Mouse (Mus musculus) megakaryocyte-erythroid progenitor cell, adult 5-6 weeks (primary cell): Measurements from ENCODE around the gene Hrh1. TPM values are rescaled to one million over a fixed set of nuclear protein-coding genes. Genes with fewer than 3 reads are reported as not detected.

Experiments
- ATAC-seq: replicated peaks from 2 replicates; pipeline ENCODE4 v1.8.0; 2016; ENCODE audit warnings: mild to moderate bottlenecking, inconsistent platforms; ENCODE audit not compliant: severe bottlenecking, poor library complexity, low FRiP score, low TSS enrichment
- total RNA-seq, 2 experiments: library from RNA; stranded (forward) in 1 of 2; stranded (reverse) in 1 of 2; fragments of 200-1000, 215-1000 nt in 1 of 2; fragments of >200 nt in 1 of 2; fragmentation: Nextera tagmentation in 1 of 2; gene quantifications; 2 replicates each; pipeline ENCODE4 v1.2.3; 2014 to 2017

Gene Hrh1
- not detected in 2 replicates for total RNA-seq (2014; fragmentation: Nextera tagmentation)
- not detected in 2 replicates for total RNA-seq (2017)

DNA sequence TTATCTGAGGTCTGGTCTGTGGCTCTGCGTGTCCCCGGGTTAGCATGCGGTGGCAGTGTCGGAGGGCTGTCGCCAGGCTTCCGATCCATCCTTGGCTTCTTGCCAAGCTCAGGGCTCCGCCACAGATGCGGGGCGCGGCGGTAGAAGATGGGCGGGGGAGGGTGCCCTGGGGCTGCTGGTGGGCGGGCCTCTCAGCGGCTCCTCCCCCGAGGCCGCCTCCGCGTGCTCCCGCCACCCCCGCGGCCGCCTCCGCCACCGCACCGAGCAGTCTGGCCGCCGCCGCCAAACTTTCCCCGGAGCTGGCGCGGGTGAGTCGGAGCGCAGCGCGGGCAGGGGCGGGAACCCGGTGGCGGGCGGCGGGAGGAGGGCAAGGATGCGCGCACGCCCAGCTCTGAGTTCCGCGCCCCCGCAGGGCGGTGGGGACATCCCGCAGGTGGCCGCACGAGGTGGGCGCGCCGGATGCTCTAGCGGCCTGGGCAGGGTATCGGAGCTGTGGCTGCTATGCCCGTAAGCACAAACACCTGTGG is at the start of gene Hrh1:
Gene Hrh1, plus strand, starts transcription at position 246 of the 527 bp plus-strand sequence.
- peak; percentile 44; the same call in 1 of the 2 replicates for ATAC-seq

DNA sequence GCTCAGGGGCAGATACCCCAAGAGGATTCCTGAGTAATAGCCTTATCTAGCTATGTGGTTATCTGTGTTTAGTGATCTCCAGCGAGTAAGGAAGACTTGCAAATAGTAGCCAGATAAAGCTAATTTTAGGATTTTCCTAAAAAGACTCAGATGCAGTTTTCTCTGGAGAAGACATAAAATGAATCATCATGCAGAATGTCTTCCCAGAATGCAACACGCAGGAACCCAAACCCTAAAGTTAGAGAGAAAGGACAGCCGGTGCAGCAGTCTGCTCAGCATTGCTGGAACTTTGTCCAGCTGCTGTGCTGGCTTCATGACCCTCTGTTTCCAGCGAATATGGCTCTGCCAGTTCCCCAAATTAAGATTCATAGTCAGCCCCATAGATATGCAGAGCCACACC is 43.1 kb upstream of the Hrh1 start:
- ATAC-seq, result no peak

GRCm38 (mm10) chr6:114358171-114358570 is 39.6 kb upstream of the Hrh1 start:
- no peak for ATAC-seq

- ATAC-seq, result no peak
Measured at GRCm38 (mm10) chr6:114362355-114362754, 35.4 kb upstream of the Hrh1 start.

DNA sequence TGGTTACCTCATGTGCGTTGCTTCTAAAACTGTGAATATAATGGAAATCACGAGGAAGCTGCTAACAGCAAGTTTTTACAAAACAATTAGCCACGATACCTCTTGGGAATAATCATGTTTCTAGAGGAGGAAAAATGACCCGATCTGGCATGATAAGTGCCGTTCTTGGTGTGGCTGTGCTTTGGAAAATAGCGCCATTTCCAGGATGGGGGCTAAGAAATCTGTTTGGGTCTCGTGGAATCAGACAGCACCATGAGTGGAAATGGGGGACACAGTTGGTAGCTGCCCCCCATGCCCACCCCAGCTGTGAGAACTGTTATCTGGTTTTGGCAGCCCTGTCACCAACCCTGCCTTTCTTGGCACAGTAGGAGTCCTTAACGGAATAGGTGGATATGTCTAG is 34.0 kb upstream of the Hrh1 start:
- ATAC-seq, result no peak

GRCm38 (mm10) chr6:114364734-114365133 is 33.0 kb upstream of the Hrh1 start:
- no peak for ATAC-seq

- ATAC-seq, result no peak
Measured at GRCm38 (mm10) chr6:114366191-114366590, 31.5 kb upstream of the Hrh1 start.

DNA sequence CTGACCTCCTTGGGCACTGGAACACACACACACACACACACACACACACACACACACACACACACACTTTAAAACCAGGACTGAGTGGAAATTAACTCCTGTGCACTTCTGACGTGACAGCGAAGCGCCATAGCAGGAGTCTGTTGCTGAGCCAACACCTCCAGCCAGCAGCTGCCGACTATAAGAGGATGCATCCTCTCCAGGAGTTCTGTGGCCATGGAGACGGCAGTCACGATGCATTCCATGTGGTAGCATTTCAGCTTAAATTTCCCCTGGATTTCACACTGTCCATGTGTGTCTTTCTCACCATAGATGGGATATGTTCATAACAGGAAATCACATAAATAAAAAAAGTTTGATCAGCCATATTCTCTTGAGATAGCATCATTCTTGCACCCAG is 30.1 kb upstream of the Hrh1 start:
- ATAC-seq, result no peak

GRCm38 (mm10) chr6:114368196-114368595 is 29.5 kb upstream of the Hrh1 start:
- ATAC-seq, result no peak

GRCm38 (mm10) chr6:114372741-114373140 is 25.0 kb upstream of the Hrh1 start:
- no peak for ATAC-seq

DNA sequence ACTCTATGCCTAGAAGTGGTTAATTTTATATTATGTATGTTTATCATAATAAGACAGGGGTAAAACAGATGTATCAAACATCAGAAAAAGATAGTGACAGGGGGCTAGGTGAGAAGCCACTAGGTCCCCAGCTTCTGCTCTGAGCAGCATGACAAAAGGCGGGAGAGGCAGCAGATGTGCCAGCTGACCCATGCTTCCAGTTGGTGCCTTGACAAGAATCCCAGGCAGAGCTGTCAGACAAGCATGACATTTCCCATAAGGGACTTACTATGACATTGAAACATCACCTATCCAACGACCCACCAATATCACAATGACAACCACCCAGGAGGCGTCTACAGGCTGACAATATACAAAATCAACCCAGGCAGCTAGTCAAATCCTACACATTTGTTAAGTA is 16.9 kb upstream of the Hrh1 start:
- ATAC-seq, result no peak

DNA sequence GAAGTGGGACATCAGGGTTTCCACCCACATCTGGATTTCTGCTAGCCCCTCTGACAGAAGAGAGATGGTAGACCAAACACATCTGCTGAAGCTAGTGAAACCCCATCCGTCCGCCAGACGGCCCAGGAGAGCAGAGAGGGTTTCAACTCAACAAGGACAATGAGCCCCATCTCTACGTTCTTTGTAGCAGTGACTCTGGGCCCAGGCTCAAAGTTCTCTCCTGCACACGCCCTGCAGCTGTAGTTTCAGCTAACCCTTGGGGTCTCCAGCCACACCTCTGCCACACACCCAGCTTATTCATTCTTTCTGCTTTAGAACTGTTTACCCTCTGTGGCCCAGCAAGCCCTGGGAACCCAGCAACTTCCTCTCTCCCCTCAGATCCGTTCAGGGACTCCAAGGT is 10.4 kb upstream of the Hrh1 start:
- no peak for ATAC-seq

- no peak for ATAC-seq
Measured at GRCm38 (mm10) chr6:114387855-114388254, 9.9 kb upstream of the Hrh1 start.

DNA sequence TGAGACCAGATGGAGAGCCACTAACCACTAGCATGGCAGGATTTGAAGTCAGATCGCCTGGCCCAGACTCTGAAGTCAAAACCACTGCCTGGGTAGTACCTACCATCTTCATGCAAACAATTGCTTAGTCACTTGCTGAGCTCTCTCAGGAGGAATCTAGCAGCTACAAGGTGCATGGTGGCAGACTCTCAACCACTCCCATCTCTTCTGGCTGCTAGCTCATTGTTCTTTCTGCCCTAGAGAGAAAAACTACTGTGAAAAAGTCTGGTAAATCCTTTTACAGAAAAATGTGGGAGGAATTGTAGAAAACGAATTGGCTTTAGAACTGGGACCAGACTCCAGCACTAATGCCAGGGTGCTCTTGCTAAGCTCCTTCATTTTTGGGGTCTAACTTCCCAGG is 7.6 kb upstream of the Hrh1 start:
- no peak for ATAC-seq

- ATAC-seq, result no peak
Measured at GRCm38 (mm10) chr6:114394982-114395381, 2.8 kb upstream of the Hrh1 start.

DNA sequence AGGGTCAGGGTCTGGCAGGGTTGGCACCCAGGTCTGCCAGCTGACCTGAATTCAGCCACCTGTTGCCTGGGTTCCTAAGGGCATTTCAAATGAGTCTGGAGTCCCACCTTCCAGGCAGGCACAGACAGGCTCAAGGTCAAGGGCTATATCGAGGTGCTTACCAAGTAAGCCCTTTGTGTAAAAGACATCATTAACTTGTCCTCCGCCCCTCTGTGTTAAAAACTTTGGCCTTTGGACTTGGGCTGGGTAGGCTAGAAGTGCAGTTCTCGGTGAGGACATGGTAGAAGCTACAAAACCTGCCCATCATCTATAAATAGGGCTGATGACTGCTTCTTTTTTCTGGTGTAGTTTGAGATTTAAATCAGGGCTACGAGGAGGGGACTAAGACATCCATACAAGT is 1.1 kb upstream of the Hrh1 start:
- no peak for ATAC-seq

DNA sequence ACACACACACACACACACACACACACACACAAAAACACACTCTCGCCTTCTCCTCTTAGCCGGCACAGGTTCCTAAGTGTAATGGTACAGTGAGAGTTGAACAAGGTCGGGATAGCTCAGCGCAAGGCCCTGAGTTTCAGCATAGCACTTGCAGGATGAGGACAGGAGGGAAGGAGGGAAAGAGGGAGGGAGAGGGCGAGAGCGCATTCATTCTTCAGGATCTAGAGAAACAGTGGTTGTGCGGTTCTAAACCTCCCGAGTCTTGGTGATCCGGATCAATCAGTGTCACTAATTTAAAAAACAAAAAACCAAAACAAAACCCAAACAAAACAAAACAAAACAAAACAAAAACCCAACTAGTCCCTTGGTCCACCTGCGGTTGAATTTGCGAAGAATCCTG is 456 bp upstream of the Hrh1 start:
- no peak for ATAC-seq

DNA sequence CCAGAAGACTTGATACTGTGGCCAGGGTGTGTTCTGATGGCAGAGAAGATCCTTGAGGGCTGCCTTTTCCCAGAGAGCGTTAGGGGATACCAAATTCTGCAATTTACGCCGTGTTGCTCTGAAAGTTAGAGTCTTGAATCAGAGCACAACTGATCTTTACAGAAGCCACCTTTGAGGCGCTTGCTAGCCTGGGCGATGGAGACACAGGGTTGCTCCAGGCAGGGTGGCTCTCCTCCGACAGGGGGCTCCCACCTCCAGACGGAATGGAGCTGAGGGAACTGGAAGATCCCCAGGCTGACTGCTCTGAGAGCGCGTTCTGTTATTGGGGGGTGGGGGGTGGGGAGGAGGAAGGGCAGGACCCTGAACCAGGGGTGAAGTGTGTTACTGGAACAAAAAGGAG is 890 bp downstream of the Hrh1 start:
- no peak for ATAC-seq

DNA sequence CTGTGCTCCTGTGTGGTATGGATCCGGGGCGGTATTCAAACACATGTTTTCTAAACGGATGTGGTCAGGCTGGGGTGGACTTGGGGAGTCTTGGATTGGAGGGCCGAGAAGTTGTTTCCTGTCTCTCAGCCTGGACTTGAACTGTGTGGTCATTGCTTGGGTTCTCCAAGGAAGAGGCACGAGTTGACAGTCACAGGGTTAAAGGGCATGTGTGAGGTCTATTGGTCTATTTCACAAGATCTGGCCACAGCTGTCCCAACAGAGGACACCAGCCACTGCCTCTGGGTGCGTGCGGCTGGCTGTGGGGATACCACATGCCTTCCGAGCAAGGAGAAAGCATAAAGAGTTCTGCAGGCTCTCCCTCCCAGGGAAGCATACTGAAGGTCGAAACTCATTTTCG is 2.7 kb downstream of the Hrh1 start:
- no peak for ATAC-seq

- ATAC-seq, result no peak
Measured at GRCm38 (mm10) chr6:114400841-114401240, 3.1 kb downstream of the Hrh1 start.

- ATAC-seq, result no peak
Measured at GRCm38 (mm10) chr6:114402161-114402560, 4.4 kb downstream of the Hrh1 start.

DNA sequence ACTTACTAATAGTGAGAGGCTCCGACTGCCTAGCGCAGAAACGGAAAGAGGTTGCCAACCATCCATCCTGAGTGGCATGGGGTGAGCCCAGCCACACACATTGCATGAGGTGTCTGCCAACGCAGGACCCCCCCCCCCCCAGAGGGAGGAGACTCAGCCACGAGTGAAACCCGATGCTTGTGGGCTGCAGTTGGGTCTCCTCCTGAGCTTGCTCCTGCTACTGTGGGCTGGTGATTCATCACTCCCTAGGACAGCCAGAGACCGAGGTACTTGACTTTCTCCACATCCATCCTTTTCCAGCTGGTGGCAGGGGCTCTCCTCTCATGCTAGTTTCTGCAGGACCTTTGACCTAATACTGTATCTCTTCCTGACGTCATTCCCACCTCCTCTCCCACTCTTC is 5.9 kb downstream of the Hrh1 start:
- ATAC-seq, result no peak
